Mouse (Mus musculus) lung, postnatal 0 days (tissue): ENCODE data around the gene Klhdc8b. TPM values are rescaled to one million over a fixed set of nuclear protein-coding genes. Genes with fewer than 3 reads are reported as not detected.
A peak's percentile ranks its signal among the peaks of the same experiment; 100 is the strongest.

Experiments used
- ATAC-seq: fragments of 200-750 bp; cut with Nextera tagmentation; 2 replicates; pipeline ENCODE4 v1.8.0; 2017; ENCODE audit warnings: moderate library complexity
- DNase-seq: peaks from one replicate; pipeline ENCODE4 v3.0.0-alpha.2; 2016; ENCODE audit warnings: low spot score
- H3K27ac ChIP-seq: fragments of 300-500 bp; sonication (generic); 2 replicates; pipeline ENCODE4 v1.5.1; 2014; ENCODE audit warnings: antibody characterized with exemption, mild to moderate bottlenecking, low read length, mixed read lengths
- H3K27me3 ChIP-seq: fragments of 300-500 bp; sonication (generic); replicated peaks from 2 replicates; pipeline ENCODE4 v1.6.1; 2014; ENCODE audit warnings: low read length, mixed read lengths; ENCODE audit not compliant: insufficient read depth
- H3K36me3 ChIP-seq: fragments of 300-500 bp; sonication (generic); 2 replicates; pipeline ENCODE4 v1.6.1; 2014; ENCODE audit warnings: low read length, mixed read lengths; ENCODE audit not compliant: insufficient read depth
- H3K4me1 ChIP-seq: fragments of 300-500 bp; sonication (generic); 2 replicates; pipeline ENCODE4 v1.6.1; 2014; ENCODE audit warnings: antibody characterized with exemption, low read depth, low read length, mixed read lengths; ENCODE audit not compliant: insufficient read depth
- H3K4me2 ChIP-seq: fragments of 300-500 bp; sonication (generic); replicated peaks from 2 replicates; pipeline ENCODE4 v1.6.1; 2014; ENCODE audit warnings: low read depth, mild to moderate bottlenecking, low read length, moderate library complexity, mixed read lengths
- H3K4me3 ChIP-seq: fragments of 300-500 bp; sonication (generic); 2 replicates; pipeline ENCODE4 v1.5.1; 2014; ENCODE audit warnings: low read depth, low read length
- H3K9ac ChIP-seq: fragments of 300-500 bp; sonication (generic); replicated peaks from 2 replicates; pipeline ENCODE4 v1.6.1; 2014; ENCODE audit warnings: low read depth, mild to moderate bottlenecking
- H3K9me3 ChIP-seq: fragments of 300-500 bp; sonication (generic); 2 replicates; pipeline ENCODE4 v1.6.1; 2016; ENCODE audit warnings: low read length, mixed read lengths
- CTCF ChIP-seq: IDR thresholded peaks from 2 replicates; pipeline ENCODE4 v1.5.1; 2016; ENCODE audit warnings: antibody characterized with exemption, mild to moderate bottlenecking
- EP300 ChIP-seq: IDR thresholded peaks from 2 replicates; pipeline ENCODE4 v1.6.1; 2016; ENCODE audit warnings: antibody characterized with exemption, mild to moderate bottlenecking, control low read depth
- WGBS: fragments of 180-500 bp; shearing (Covaris S2); extraction: QIAGEN DNeasy Blood & Tissue Kit; methylation state at CpG from one replicate; pipeline ENCODE4 v1.1.7; 2014; 5-methylcytosine and 5-hydroxymethylcytosine counted together
- polyA plus RNA-seq: library from polyadenylated mRNA; unstranded; fragments of >200 nt; fragmentation: Nextera tagmentation; extraction: Ambion mirVana; gene quantifications from 2 replicates; pipeline ENCODE4 v1.2.1, GENCODE M21; 2015

Klhdc8b gene
- polyA plus RNA-seq, 1 experiment from 2014 or later, result 60.5 TPM

DNA sequence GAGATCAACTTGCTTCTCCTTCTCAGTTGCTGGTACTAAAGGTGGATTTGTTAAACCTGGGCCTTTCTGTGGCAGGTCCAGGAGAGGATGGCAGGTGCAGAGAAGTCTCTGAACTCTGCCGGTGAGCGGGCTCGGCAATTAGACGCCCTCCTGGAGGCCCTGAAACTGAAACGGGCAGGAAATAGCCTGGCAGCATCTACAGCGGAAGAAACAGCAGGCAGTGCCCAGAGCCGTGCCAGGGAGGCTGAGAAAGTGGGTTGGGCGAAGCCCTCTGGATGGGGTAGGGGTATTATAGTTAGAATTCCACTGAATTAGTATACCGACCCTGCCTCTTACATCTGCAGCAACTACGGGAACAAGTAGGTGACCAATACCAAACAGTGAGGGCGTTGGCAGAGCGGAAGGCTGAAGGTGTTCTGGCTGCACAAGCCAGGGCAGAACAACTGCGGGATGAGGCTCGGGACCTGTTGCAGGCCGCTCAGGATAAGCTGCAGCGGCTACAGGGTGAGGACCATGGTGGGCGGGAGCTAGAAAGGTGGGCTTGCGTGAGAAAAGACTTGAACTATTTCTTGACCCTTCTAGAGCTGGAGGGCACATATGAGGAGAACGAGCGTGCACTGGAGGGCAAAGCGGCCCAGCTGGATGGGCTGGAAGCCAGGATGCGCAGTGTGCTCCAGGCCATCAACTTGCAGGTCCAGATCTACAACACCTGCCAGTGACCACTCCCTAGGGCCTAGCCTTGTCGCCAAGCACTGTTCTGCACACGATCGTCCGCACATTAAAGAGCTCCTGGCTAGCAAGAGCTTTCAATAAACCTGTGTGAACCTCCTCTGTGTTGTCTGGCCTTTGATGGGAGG, 28.5 kb upstream of the Klhdc8b start:
- no peaks in the 10 kb centered on the region for H3K9me3 ChIP-seq
- DNase-seq (no peak), ATAC-seq (no peak; the same call in 1 of the 2 replicates)
- H3K4me2 ChIP-seq, result peak overlapping the region; percentile 79
- peaks cover 62% of the 10 kb centered on the region for H3K36me3 ChIP-seq
- H3K27me3 ChIP-seq, result no peaks in the 10 kb centered on the region
- peak overlapping the region; percentile 66 for H3K4me3 ChIP-seq
- TF ChIP-seq CTCF (no peak), EP300 (no peak)
- peak overlapping the region; percentile 91 for H3K27ac ChIP-seq
- 60% methylated on average over 26 of the region's 26 CpGs for WGBS
- H3K9ac ChIP-seq, result no peak overlapping the region
- peaks cover 11% of the 10 kb centered on the region; the same call in 1 of the 2 replicates for H3K4me1 ChIP-seq

DNA sequence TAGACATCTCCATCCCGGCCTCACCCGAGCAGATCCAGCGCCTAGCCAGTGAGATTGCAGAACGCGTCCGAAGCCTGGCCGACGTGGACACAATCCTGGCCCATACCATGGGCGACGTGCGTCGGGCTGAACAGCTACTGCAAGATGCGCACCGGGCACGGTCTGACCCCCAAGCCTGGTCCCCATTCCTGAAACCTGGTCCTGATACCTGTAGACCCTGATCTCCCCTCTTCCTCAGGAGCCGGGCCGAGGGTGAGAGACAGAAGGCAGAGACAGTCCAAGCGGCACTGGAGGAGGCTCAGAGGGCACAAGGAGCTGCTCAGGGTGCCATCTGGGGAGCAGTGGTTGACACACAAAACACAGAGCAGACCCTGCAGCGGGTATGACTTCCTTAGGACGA, 27.8 kb upstream of the Klhdc8b start:
- no peak for TF ChIP-seq CTCF
- TF ChIP-seq EP300, result no peak
- Histone ChIP-seq H3K36me3 (peaks cover 59% of the 10 kb centered on the region), H3K27ac (no peak overlapping the region), H3K4me3 (no peak overlapping the region), H3K27me3 (no peaks in the 10 kb centered on the region), H3K4me1 (peaks cover 11% of the 10 kb centered on the region; the same call in 1 of the 2 replicates), H3K9me3 (no peaks in the 10 kb centered on the region), H3K4me2 (no peak overlapping the region), H3K9ac (no peak overlapping the region)
- ATAC-seq, result no peak
- WGBS, result 95% methylated on average over 20 of the region's 20 CpGs
- no peak for DNase-seq

DNA sequence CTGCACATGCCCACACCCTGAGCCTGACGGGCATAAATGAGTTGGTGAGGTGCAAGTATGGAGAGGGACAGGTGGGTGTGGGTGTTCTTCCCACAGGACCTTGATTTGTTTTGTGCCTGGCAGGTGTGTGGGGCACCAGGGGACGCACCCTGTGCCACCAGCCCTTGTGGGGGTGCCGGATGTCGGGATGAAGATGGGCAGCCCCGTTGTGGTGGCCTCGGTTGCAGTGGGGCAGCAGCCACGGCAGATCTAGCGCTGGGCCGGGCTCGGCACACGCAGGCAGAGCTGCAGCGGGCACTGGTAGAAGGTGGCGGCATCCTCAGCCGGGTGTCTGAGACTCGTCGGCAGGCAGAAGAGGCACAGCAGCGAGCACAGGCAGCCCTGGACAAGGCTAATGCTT, 27.0 kb upstream of the Klhdc8b start:
- H3K27me3 ChIP-seq, result no peaks in the 10 kb centered on the region
- TF ChIP-seq CTCF (no peak), EP300 (no peak)
- H3K4me1 ChIP-seq, result peaks cover 11% of the 10 kb centered on the region; the same call in 1 of the 2 replicates
- H3K4me2 ChIP-seq, result no peak overlapping the region
- no peak overlapping the region for H3K27ac ChIP-seq
- H3K36me3 ChIP-seq, result peaks cover 60% of the 10 kb centered on the region
- H3K9ac ChIP-seq, result no peak overlapping the region
- DNase-seq, result no peak
- ATAC-seq, result no peak
- H3K4me3 ChIP-seq, result no peak overlapping the region
- H3K9me3 ChIP-seq, result no peaks in the 10 kb centered on the region
- WGBS, result 94% methylated on average over 17 of the region's 17 CpGs

DNA sequence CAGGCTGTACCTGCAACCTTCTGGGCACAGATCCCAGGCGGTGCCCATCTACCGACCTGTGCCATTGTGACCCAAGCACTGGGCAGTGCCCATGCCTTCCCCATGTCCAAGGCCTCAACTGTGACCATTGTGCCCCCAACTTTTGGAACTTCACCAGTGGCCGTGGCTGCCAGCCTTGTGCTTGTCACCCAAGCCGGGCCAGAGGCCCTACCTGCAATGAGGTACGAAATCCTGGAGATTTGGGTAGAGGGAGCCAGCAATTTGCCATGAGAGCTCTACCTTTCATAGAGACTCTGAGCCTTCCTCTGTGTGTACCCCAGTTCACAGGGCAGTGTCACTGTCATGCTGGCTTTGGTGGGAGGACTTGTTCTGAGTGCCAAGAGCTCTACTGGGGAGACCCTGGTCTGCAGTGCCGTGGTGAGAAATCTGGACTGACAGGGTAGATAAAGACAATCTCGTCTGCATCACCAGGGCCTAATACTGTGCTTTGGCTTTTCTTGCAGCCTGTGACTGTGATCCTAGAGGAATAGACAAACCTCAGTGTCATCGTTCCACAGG, 25.7 kb upstream of the Klhdc8b start:
- Histone ChIP-seq H3K4me1 (peaks cover 6% of the 10 kb centered on the region; the same call in 1 of the 2 replicates), H3K4me2 (no peak overlapping the region), H3K36me3 (peaks cover 64% of the 10 kb centered on the region), H3K27me3 (no peaks in the 10 kb centered on the region), H3K9me3 (no peaks in the 10 kb centered on the region), H3K4me3 (no peak overlapping the region), H3K9ac (no peak overlapping the region), H3K27ac (no peak overlapping the region)
- no peak for TF ChIP-seq EP300
- no peak for TF ChIP-seq CTCF
- DNase-seq (no peak), ATAC-seq (no peak)
- WGBS, result 88% methylated on average over 8 of the region's 8 CpGs

DNA sequence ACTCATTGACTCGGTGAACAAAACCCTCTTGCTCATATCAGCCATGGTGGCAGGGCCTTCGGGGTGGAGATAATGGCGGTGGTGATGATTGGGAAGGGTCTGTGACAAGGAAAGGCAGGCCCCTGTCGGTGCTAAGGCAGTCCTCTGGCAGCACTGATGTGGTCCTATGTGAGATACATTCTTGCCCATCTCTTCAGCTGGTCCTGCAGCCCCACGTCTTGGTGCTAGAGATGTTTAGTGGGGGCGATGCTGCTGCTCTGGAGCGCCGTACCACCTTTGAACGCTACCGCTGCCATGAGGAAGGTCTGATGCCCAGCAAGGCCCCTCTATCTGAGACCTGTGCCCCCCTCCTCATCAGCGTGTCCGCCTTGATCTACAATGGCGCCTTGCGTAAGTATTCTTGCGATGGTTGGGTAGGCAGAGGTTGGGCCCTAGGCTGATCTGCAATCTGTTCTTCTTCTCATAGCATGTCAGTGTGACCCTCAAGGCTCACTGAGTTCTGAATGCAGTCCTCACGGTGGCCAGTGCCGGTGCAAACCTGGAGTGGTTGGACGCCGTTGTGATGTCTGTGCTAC, 24.0 kb upstream of the Klhdc8b start:
- Histone ChIP-seq H3K27me3 (no peaks in the 10 kb centered on the region), H3K27ac (no peak overlapping the region), H3K4me1 (peaks cover 10% of the 10 kb centered on the region), H3K36me3 (peaks cover 66% of the 10 kb centered on the region), H3K9ac (no peak overlapping the region), H3K9me3 (no peaks in the 10 kb centered on the region), H3K4me2 (no peak overlapping the region), H3K4me3 (no peak overlapping the region)
- TF ChIP-seq CTCF (no peak), EP300 (no peak)
- no peak for ATAC-seq
- WGBS, result 94% methylated on average over 19 of the region's 19 CpGs
- no peak for DNase-seq

DNA sequence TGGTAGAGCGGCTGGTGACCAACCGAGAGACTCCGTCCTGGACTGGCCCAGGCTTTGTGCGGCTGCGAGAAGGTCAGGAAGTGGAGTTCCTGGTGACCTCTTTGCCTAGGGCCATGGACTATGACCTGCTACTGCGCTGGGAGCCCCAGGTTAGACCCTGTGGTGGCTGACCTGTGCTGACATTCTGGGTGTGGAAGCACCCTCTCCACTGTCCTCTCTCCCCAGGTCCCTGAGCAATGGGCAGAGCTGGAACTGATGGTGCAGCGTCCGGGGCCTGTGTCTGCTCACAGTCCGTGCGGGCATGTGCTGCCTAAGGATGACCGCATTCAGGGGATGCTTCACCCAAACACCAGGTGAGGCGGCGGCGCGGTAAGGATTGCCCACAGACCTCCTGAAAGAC, 22.6 kb upstream of the Klhdc8b start:
- H3K9ac ChIP-seq, result no peak overlapping the region
- no peak for TF ChIP-seq EP300
- ATAC-seq, result no peak
- H3K9me3 ChIP-seq, result no peaks in the 10 kb centered on the region
- no peak overlapping the region for H3K4me2 ChIP-seq
- no peak for DNase-seq
- H3K4me1 ChIP-seq, result peaks cover 13% of the 10 kb centered on the region
- WGBS, result 90% methylated on average over 15 of the region's 15 CpGs
- H3K27me3 ChIP-seq, result no peaks in the 10 kb centered on the region
- peaks cover 61% of the 10 kb centered on the region for H3K36me3 ChIP-seq
- H3K27ac ChIP-seq, result no peak overlapping the region
- no peak overlapping the region for H3K4me3 ChIP-seq
